Mouse (Mus musculus) midbrain, embryonic 12.5 days (tissue): ENCODE measurements at regions not wholly inside any gene's neighbourhood (a gene's known extent, or its start where the extent isn't known, plus 50 kb on each side); places are given as distances from the start of the nearest gene placed in this dataset.

Experiments used
- ATAC-seq: fragments of 200-750 bp; cut with Nextera tagmentation; 2 replicates; pipeline ENCODE4 v1.8.0; 2017; ENCODE audit warnings: low read depth, moderate TSS enrichment, moderate library complexity; ENCODE audit not compliant: low FRiP score
- H3K27ac ChIP-seq: fragments of 300-500 bp; sonication (generic); replicated peaks from 2 replicates; pipeline ENCODE4 v1.5.1; 2016; ENCODE audit warnings: mild to moderate bottlenecking
- H3K27me3 ChIP-seq: fragments of 300-500 bp; sonication (generic); 2 replicates; pipeline ENCODE4 v1.6.1; 2016; ENCODE audit warnings: mild to moderate bottlenecking
- H3K36me3 ChIP-seq: fragments of 300-500 bp; sonication (generic); 2 replicates; pipeline ENCODE4 v1.6.1; 2016
- H3K4me1 ChIP-seq: fragments of 300-500 bp; sonication (generic); 2 replicates; pipeline ENCODE4 v1.6.1; 2016
- H3K4me2 ChIP-seq: fragments of 300-500 bp; sonication (generic); replicated peaks from 2 replicates; pipeline ENCODE4 v1.6.1; 2016; ENCODE audit warnings: mild to moderate bottlenecking, moderate library complexity
- H3K4me3 ChIP-seq: fragments of 300-500 bp; sonication (generic); 2 replicates; pipeline ENCODE4 v1.5.1; 2016; ENCODE audit warnings: mild to moderate bottlenecking
- H3K9ac ChIP-seq: fragments of 300-500 bp; sonication (generic); replicated peaks from 2 replicates; pipeline ENCODE4 v1.6.1; 2016; ENCODE audit warnings: mild to moderate bottlenecking, moderate library complexity
- H3K9me3 ChIP-seq: fragments of 300-500 bp; sonication (generic); 2 replicates; pipeline ENCODE4 v1.6.1; 2016; ENCODE audit warnings: mild to moderate bottlenecking
- WGBS: fragments of 180-500 bp; shearing (Covaris S2); methylation state at CpG from one replicate; pipeline ENCODE4 v1.1.7; 2016; 5-methylcytosine and 5-hydroxymethylcytosine counted together

DNA sequence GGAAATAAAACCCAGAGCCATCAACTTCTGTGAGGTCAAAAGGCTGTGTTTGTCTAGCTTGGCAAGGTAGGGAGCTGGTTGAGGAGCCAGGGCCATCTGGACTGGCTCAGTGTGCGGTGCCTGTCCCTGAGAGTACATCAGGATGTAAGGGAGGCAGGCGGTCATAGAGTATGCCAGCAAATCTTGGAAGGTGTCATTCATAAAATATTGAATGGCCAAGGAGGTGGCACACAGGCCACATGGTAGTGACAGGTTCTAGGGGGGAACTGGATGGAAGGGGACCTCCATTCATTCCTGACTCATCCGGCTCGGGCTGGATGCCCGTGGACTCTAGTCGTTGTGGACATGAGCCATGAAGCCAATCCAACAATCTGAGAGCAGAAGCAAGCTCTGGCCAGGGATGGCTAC, 252.0 kb downstream of the Sipa1l2 start:
- no peak for ATAC-seq
- no peak overlapping the region for H3K27ac ChIP-seq
- H3K27me3 ChIP-seq: peaks cover 46% of the 10 kb centered on the region
- H3K4me2 ChIP-seq: no peak overlapping the region
- H3K9me3 ChIP-seq: no peaks in the 10 kb centered on the region
- peaks cover 2% of the 10 kb centered on the region; the same call in 1 of the 2 replicates for H3K4me1 ChIP-seq
- no peak overlapping the region for H3K4me3 ChIP-seq
- no peak overlapping the region for H3K9ac ChIP-seq
- 93% methylated on average over 6 of the region's 6 CpGs for WGBS
- no peaks in the 10 kb centered on the region for H3K36me3 ChIP-seq

GRCm38 (mm10) chr8:125315736-125316135, 253.9 kb downstream of the Sipa1l2 start:
- H3K9me3 ChIP-seq: no peaks in the 10 kb centered on the region
- H3K4me2 ChIP-seq: no peak overlapping the region
- 75% methylated on average over 4 of the region's 4 CpGs for WGBS
- peaks cover 43% of the 10 kb centered on the region for H3K27me3 ChIP-seq
- no peak overlapping the region for H3K4me3 ChIP-seq
- no peak overlapping the region for H3K27ac ChIP-seq
- no peak overlapping the region for H3K9ac ChIP-seq
- H3K4me1 ChIP-seq: peaks cover 12% of the 10 kb centered on the region
- no peak for ATAC-seq
- no peaks in the 10 kb centered on the region for H3K36me3 ChIP-seq

DNA sequence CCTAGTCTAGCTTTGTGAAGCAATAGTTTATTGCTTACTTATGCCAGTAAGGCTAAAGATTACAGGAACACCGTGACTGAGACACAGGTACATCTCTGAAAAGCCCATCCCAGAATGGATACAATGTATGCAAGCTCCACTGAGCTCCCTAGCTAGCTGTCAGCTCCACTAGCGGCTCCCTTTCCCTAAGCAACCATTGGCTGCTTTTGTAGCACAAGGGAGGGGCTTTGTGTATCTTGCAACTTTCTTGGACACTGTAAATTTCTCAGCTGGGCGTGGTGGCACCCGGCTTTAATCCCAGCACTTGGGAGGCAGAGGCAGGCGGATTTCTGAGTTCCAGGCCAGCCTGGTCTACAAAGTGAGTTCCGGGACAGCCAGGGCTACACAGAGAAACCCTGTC, 254.6 kb downstream of the Sipa1l2 start:
- ATAC-seq: no peak
- Histone ChIP-seq H3K4me1 (peaks cover 12% of the 10 kb centered on the region), H3K27me3 (peaks cover 44% of the 10 kb centered on the region), H3K9ac (no peak overlapping the region), H3K4me3 (no peak overlapping the region), H3K36me3 (no peaks in the 10 kb centered on the region), H3K9me3 (no peaks in the 10 kb centered on the region), H3K4me2 (no peak overlapping the region), H3K27ac (no peak overlapping the region)
- WGBS: 82% methylated on average over 6 of the region's 6 CpGs

DNA sequence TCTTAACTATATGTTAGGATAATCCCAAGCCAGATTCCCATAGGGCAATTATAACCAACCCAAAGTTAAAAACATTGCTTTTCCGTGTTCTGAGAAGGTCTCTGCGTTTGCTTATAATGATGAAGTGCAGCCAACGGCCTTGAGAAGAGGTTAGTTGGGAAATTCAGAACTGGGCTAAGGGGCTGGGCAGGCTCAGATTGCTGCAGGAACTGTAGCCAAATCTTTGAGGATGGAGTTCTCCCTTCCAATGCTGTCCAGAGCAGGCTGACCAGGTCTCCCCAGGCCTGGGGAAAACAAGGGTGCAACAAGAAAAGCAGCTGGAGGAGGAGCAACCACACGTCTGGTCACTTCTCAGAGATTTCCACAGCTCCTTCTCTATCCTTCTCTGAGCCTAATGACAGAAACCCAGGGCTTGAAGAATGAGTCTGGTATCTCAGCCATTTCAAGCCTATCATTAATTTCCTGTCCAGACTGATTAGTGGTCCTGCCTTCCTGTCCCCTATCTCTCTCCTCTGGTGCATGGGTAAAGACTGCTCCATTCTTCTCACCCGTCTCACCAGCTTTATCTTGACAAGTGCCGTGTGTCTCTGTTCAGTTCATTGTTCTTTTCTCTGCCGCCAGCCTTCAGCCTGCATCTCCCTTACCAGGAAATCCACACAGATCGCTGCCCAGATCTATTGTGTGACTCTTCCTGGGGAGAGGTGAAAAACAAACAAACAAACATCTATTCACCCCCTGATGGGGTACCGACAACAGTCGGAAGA, 255.2 kb downstream of the Sipa1l2 start:
- no peak overlapping the region for H3K4me2 ChIP-seq
- H3K4me1 ChIP-seq: peaks cover 15% of the 10 kb centered on the region
- H3K4me3 ChIP-seq: no peak overlapping the region
- peaks cover 45% of the 10 kb centered on the region for H3K27me3 ChIP-seq
- no peaks in the 10 kb centered on the region for H3K9me3 ChIP-seq
- ATAC-seq: no peak
- no peak overlapping the region for H3K27ac ChIP-seq
- H3K36me3 ChIP-seq: no peaks in the 10 kb centered on the region
- WGBS: 57% methylated on average over 10 of the region's 10 CpGs
- no peak overlapping the region for H3K9ac ChIP-seq

GRCm38 (mm10) chr8:125311228-125312053, 257.4 kb downstream of the Disc1 start:
- no peak overlapping the region for H3K9ac ChIP-seq
- peaks cover 53% of the 10 kb centered on the region for H3K27me3 ChIP-seq
- H3K9me3 ChIP-seq: no peaks in the 10 kb centered on the region
- no peak for ATAC-seq
- H3K4me2 ChIP-seq: no peak overlapping the region
- H3K4me1 ChIP-seq: peaks cover 29% of the 10 kb centered on the region
- H3K36me3 ChIP-seq: no peaks in the 10 kb centered on the region
- WGBS: 50% methylated on average over 11 of the region's 11 CpGs
- H3K27ac ChIP-seq: no peak overlapping the region
- H3K4me3 ChIP-seq: no peak overlapping the region
